Mouse (Mus musculus) lung, adult 2 months (tissue): ENCODE results near the gene 1700092M07Rik.

Experiments
- CTCF ChIP-seq: fragments of 200-500 bp; IDR thresholded peaks from 2 replicates; pipeline ENCODE4 v1.5.1; 2011; ENCODE audit warnings: mild to moderate bottlenecking, low read length, control low read depth; ENCODE audit not compliant: insufficient read depth
- POLR2A ChIP-seq: fragments of 200-500 bp; IDR thresholded peaks from 2 replicates; pipeline ENCODE4 v1.6.1; 2011; ENCODE audit warnings: low read depth, mild to moderate bottlenecking, control low read depth, low read length, borderline replicate concordance; ENCODE audit errors: extremely low read depth

DNA sequence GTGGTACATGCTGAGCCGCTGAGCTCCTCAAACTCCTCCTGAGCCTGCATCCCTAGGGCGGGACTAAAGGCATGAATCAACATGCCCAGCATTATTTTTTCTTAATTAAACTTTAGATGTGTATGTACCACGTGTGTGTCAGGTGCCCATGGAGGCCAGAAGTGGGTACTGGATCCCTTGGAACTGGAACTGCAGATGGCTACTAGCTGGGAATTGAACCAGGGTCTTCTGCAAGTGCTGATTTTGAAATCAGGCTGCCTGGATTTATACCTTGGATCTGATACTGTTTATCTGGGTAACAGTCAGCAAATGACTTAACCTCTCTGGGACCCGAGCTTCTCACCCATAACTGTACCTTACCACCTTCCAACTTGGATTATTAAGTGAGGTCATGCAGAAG lies 18.5 kb upstream of the 1700092M07Rik start:
- TF ChIP-seq CTCF: no peak
- TF ChIP-seq POLR2A: no peak
